Mouse (Mus musculus) ES-E14 (cell line): ENCODE measurements around the gene Epb41l4b. TPM values are rescaled to one million over a fixed set of nuclear protein-coding genes. Genes with fewer than 3 reads are reported as not detected.

Experiments
- DNase-seq: peaks from one replicate; pipeline ENCODE4 v3.0.0-alpha.2; 2013; ENCODE audit warnings: low read depth, low spot score
- H3K27ac ChIP-seq: 2 replicates; pipeline ENCODE4 v1.5.1; 2012; ENCODE audit warnings: low read depth, mild to moderate bottlenecking, low read length, moderate library complexity, mixed read lengths; ENCODE audit not compliant: poor library complexity, insufficient read depth, severe bottlenecking
- H3K36me3 ChIP-seq: 2 replicates; pipeline ENCODE4 v1.6.1; 2012; ENCODE audit warnings: mild to moderate bottlenecking, low read length, moderate library complexity, mixed read lengths; ENCODE audit not compliant: control insufficient read depth, poor library complexity, insufficient read depth, severe bottlenecking
- H3K4me1 ChIP-seq, 2 experiments: fragments of 150-350 bp in 1 of 2; sonication (generic) in 1 of 2; 2 replicates each; pipeline ENCODE4 v1.6.1; 2012; ENCODE audit warnings: low read length in 2 of 2, mild to moderate bottlenecking in 1 of 2, mixed read lengths in 1 of 2; ENCODE audit not compliant: control insufficient read depth in 2 of 2, insufficient read depth in 2 of 2, poor library complexity in 1 of 2
- H3K4me3 ChIP-seq, 2 experiments: fragments of 150-350 bp in 1 of 2; sonication (generic) in 1 of 2; 2 replicates each; pipeline ENCODE4 v1.5.1; 2012; ENCODE audit warnings: low read length in 2 of 2, low read depth in 1 of 2, mild to moderate bottlenecking in 1 of 2, mixed read lengths in 1 of 2; ENCODE audit not compliant: insufficient read depth in 1 of 2, poor library complexity in 1 of 2, severe bottlenecking in 1 of 2
- H3K9ac ChIP-seq: 2 replicates; pipeline ENCODE4 v1.6.1; 2012; ENCODE audit warnings: low read depth, mild to moderate bottlenecking, low read length, mixed read lengths; ENCODE audit not compliant: poor library complexity, insufficient read depth, severe bottlenecking
- H3K9me3 ChIP-seq: fragments of 150-350 bp; sonication (generic); 2 replicates; pipeline ENCODE4 v1.6.1; 2012; ENCODE audit warnings: low read depth, mild to moderate bottlenecking, low read length; ENCODE audit not compliant: control insufficient read depth, insufficient read depth
- CHD2 ChIP-seq: IDR thresholded peaks from 2 replicates; pipeline ENCODE4 v1.6.1; 2014; ENCODE audit warnings: mild to moderate bottlenecking, low read depth, low read length, inconsistent platforms
- HCFC1 ChIP-seq: IDR thresholded peaks from 2 replicates; pipeline ENCODE4 v1.6.1; 2012; ENCODE audit warnings: low read length, inconsistent platforms, borderline replicate concordance; ENCODE audit not compliant: insufficient read depth
- MAFK ChIP-seq: IDR thresholded peaks from 2 replicates; pipeline ENCODE4 v1.6.1; 2014; ENCODE audit warnings: mild to moderate bottlenecking, low read depth, low read length, inconsistent platforms; ENCODE audit not compliant: insufficient read depth
- ZC3H11A ChIP-seq: IDR thresholded peaks from 2 replicates; pipeline ENCODE4 v1.6.1; 2012; ENCODE audit warnings: low read depth, mild to moderate bottlenecking, inconsistent platforms, low read length, borderline replicate concordance
- ZNF384 ChIP-seq: IDR thresholded peaks from 2 replicates; pipeline ENCODE4 v1.6.1; 2012; ENCODE audit warnings: low read depth, low read length, inconsistent platforms
- in situ Hi-C, 2 experiments: fragments of 600-800 bp; cut with MboI; formaldehyde crosslinking; loops; one replicate each; pipeline ENCODE4 v1.15.1; 2025; ENCODE audit warnings: low sequenced_read_pairs in 2 of 2, inconsistent platforms in 1 of 2; ENCODE audit not compliant: unreplicated experiment in 2 of 2
- total RNA-seq: library from RNA; depleted of rRNA; stranded (reverse); fragments of 300-350 nt; gene quantifications from 2 replicates; pipeline ENCODE4 v1.2.3, GENCODE M21; 2012

Epb41l4b gene
- total RNA-seq, 1 experiment, result 4.7 TPM

GRCm38 (mm10) chr4:57049281-57049921 is 93.8 kb downstream of the Epb41l4b start:
- H3K9me3 ChIP-seq, result no peaks in the 10 kb centered on the region
- no peak overlapping the region for H3K4me3 ChIP-seq
- no peak for DNase-seq
- no peaks in the 10 kb centered on the region for H3K4me1 ChIP-seq
- in situ Hi-C loops, result no loop called here
- no peak overlapping the region for H3K27ac ChIP-seq
- no peaks in the 10 kb centered on the region for H3K36me3 ChIP-seq
- TF ChIP-seq ZC3H11A (no peak), HCFC1 (no peak), CHD2 (no peak), ZNF384 (no peak), MAFK (no peak)
- no peak overlapping the region for H3K9ac ChIP-seq

DNA sequence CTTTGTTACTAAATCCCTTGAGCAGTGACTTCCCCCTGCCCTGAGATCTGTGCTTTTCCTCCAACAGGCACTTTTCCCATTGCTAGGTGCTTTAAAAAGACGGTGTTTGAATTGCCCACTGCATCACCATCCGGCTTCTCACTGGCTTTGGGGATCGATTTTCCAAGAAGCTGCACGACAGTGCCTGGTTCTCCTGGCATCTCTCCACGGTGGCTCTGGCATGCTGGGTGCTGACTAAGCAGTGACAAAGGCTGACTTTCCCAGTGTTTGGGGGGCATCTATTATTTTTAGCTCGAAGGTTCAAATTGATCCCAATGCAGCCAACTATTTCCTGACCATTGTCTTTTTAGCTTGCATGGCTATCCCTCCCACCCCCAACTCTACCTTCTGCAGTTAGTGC is 94.7 kb downstream of the Epb41l4b start:
- no peaks in the 10 kb centered on the region for H3K4me1 ChIP-seq
- H3K9ac ChIP-seq, result no peak overlapping the region
- no peak overlapping the region for H3K4me3 ChIP-seq
- no peak overlapping the region for H3K27ac ChIP-seq
- H3K36me3 ChIP-seq, result no peaks in the 10 kb centered on the region
- DNase-seq, result no peak
- in situ Hi-C loops, result no loop called here
- no peaks in the 10 kb centered on the region for H3K9me3 ChIP-seq
- TF ChIP-seq MAFK (no peak), ZC3H11A (no peak), ZNF384 (no peak), CHD2 (no peak), HCFC1 (no peak)

DNA sequence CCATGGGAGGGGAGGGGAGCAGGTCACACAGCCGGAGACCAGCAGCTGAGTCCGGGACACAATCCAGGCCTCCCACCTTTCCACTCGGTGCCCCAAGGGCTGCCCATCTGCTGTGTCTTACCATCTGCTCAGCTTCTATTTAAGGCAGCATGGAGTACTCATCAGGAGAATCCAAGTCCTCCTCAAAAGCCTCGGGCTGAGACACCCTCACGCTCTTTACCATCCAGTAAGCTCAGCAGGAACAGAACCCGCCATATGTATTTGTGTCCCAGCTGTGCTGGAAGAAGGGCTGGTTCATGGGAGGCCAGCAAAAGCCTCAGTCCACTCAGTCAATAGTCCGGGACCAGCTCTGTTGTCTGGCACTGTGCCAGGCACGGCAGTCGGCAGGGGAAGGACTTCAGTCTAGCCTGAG is 97.1 kb downstream of the Epb41l4b start:
- Histone ChIP-seq H3K9me3 (no peaks in the 10 kb centered on the region), H3K9ac (no peak overlapping the region), H3K27ac (no peak overlapping the region), H3K4me1 (no peaks in the 10 kb centered on the region), H3K36me3 (no peaks in the 10 kb centered on the region), H3K4me3 (no peak overlapping the region)
- in situ Hi-C loops, result no loop called here
- DNase-seq, result no peak
- TF ChIP-seq ZNF384 (no peak), CHD2 (no peak), ZC3H11A (no peak), HCFC1 (no peak), MAFK (no peak)

DNA sequence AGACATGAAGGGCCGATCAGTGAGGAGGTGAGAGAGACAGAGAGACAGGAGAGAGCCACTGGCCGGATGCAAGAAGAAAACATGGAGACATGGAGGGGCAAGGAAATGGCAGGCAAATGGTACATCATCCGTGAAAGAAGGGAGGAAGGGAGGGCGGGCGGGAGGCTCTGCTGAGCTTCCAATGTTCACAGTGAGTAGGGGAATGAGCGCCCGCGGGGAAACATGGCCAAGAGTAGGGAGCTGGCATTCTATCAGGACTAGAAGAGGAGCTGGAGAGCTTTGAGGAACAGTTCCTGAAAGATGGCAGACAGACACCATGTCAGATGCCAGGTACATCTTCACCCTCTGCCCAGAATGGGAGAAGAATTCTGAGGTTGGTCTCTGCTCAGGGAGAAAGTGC is 99.6 kb downstream of the Epb41l4b start:
- Histone ChIP-seq H3K4me1 (peaks cover 3 to 9% of the 10 kb centered on the region in 2 experiments; a peak in 1 of 4 replicates), H3K36me3 (no peaks in the 10 kb centered on the region), H3K9ac (no peak overlapping the region), H3K4me3 (no peak overlapping the region), H3K27ac (no peak overlapping the region), H3K9me3 (no peaks in the 10 kb centered on the region)
- in situ Hi-C loops, result no loop called here
- no peak for TF ChIP-seq MAFK
- TF ChIP-seq ZC3H11A, result no peak
- TF ChIP-seq HCFC1, result no peak
- TF ChIP-seq ZNF384, result no peak
- no peak for TF ChIP-seq CHD2
- DNase-seq, result no peak

DNA sequence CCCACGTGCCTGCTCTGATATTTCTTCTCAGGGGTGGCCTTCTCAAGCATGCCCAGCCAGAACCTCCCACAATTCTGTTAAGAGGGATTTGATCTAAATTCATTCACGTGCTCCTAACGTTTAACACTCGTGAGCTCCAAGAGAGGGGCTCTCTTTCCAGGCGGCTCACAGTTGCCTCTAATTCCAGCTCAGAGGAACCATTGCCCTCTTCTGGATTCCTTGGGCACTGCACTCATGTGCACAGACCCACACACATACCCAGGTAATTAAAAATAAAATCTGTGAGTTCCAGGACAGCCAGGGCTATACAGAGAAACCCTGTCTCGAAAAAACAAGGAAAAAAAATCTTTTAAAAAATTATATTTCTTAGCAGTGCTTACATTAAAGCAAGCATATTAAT is 101.6 kb downstream of the Epb41l4b start:
- H3K9me3 ChIP-seq, result no peaks in the 10 kb centered on the region
- H3K9ac ChIP-seq, result no peak overlapping the region
- no peaks in the 10 kb centered on the region for H3K36me3 ChIP-seq
- DNase-seq, result no peak
- TF ChIP-seq HCFC1 (no peak), CHD2 (no peak), ZNF384 (no peak), MAFK (no peak), ZC3H11A (no peak)
- H3K27ac ChIP-seq, result no peak overlapping the region
- H3K4me1 ChIP-seq, result peaks cover 3 to 9% of the 10 kb centered on the region in 2 experiments; a peak in 1 of 4 replicates
- in situ Hi-C loops, result no loop called here
- no peak overlapping the region for H3K4me3 ChIP-seq
